Mouse (Mus musculus): ENCODE results near the gene Sox6.
A peak's percentile ranks its signal among the peaks of the same experiment; 100 is the strongest.

Gene Sox6

DNA sequence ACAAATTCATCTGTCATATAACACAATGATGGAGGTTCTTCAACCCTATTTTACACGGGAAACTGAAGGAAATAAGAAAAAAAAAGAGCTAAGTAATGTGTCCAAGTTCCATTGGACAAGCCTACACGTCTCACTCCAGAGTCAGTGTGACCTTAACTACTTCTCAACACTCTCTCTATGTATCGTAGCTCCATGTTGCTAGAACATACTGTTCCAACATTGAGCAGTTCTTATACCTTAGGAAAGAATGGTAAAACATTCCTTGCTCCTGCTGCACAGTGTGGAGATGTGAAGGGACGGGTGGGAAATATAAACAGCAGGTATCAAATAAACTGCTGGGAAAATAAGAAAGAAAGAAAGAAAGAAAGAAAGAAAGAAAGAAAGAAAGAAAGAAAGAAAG lies 209.3 kb downstream of the Sox6 start:
- no peak for DNase-seq

GRCm38 (mm10) chr7:115825295-115825694 lies 213.3 kb downstream of the Sox6 start:
- DNase-seq = no peak

- DNase-seq = no peak
Measured at GRCm38 (mm10) chr7:115824621-115825256, 213.9 kb downstream of the Sox6 start.

DNA sequence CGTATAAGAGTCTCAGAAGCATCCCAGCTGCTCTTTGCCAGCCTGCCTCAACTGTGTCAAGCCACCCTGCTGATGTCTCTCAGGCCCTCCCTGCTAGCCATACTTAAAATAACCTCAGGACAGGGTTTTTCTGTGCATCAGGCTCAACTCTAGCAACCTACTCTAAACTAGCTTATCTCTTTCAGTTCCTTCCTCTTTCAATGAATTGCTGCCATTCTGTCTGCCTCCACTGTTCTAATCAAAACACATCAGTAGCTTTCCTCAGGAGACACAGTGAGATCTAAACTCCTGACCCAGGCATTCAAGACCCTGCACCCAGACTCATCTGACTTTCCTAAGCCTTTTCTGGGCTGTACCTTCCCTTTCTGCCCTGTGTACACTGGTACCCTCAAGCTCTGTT lies 219.5 kb downstream of the Sox6 start:
- DNase-seq = no peak

- DNase-seq = no peak
Measured at GRCm38 (mm10) chr7:115803256-115803655, 235.3 kb downstream of the Sox6 start.

DNA sequence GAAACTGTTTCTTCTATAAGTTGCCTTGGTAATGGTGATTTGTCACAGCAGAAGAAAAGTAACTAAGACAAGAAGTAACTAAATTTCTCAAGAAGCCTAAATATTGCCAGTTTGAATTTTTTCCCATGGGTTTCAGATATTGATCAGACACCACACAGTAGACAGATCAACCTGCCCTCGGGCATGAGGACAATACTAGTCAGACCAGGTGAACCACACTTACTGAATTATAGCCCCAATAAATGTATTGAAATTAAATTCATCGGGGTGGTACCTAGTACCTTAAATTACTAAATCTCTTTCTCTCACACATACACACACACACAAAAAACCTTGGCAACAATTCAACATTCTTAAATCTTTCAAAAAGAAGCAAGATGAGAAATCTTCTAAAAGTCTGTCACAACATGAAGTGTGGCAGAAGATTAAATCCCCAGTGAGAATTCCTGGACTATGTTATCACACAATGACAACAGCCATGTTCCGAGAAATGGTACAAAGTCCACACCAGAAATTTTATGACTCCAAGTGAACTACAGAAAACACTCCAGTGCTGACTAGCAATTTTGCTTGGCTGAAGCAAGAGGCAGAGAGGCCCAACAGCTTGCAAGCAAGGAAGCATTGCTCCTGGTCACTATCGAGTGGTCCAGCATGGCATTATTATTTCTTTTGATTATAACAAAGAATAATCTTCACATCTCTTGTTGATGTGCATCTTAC lies 244.3 kb downstream of the Sox6 start:
- DNase-seq = peak in 1 of 2 experiments; percentile 18

DNA sequence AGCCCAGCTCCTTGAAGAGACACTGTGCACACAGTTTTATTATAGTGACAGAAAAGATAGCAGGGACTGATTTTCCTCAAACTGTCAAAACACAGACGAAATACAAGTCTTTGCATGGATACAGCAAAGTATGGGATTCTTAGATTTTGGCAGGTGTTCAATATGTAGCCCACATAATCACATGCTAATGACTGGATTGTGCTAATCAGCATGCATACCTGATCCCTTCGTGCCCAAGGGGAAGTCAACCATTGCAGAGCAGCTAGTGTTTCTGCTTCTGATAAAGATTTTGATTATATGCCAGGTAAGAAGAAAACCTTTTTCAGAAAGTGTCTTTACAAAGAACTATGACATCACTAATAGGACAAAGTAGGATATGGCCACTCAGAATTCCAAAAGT lies 245.8 kb downstream of the Sox6 start:
- DNase-seq = peak in 1 of 2 experiments; percentile 37

DNA sequence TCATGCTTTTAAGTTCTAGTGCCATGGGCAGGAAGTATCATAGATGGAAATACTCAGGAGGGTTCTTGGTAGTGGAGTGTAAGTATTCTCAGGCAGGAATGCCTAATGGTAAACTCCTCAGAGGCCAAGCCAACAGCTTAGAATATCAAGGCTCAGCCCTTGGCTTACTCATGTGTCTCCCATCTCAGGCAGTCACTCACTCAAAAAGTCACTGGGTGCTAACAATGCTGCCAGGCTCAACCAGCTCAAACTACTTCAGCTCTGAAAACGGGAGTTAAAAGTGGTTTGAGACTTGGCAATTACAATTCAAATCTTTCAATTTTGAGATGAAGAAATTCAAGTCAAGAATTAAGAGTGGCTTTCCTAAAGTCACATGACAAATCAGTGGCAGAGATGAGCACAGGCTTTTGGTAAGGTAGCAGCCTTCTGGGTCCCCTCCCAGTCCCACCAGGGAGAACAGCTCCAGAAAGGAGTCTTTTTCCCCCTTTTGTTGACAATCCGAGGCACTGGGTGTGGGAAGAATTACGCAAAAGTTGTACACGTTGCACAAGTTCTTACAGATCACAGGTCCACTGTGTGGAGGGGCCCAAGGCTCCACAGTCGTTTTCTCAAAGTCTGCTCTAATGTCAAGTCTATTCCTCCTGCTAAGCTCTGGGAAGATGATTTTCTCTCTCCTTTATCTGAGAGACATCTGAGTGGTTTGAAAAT lies 249.3 kb downstream of the Sox6 start:
- DNase-seq = no peak

DNA sequence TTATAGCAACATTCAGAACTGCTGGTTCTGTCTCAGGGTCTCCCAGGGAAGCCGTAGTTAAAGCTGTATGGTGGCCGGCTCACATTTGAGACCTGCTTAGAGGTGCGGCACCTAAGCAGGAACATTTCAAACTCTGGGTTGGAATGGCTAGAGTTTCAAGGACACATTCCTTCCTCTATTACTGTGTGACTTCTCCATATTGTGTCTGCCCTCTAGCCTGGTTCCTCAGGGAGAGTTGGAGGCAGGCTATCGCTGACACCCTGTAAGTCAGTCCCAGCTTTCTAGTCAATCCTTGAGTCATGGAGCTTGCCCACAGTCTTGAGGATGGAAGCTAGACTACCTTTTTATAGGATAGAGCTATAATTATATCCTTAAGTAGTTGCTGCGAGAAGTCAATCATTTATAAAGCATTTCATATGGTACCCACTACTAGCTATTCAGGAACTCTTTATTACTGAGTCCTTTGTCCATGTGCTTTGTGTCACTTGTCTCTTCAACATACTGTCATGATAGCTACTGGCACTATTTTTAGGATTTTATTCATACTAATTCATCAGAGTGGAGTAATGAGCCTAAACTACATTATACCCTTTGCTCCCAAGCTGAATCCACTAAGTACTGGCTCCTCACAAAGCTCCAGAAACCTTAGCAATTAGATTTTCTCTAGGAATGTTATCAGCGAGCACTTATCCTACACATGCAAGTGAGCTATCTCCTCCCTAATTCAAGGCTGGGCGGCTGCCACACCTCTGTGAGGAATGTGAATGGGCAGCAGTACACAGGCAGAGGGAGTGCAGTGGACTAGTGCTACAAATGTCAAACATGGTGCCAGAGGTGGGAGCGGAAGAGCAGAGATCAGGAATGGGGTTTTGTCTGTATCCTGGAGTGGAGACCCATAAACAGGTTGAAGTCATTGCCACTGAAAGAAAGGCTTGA lies 254.3 kb downstream of the Sox6 start:
- DNase-seq = no peak

- DNase-seq = no peak
Measured at GRCm38 (mm10) chr7:115780148-115780547, 258.4 kb downstream of the Sox6 start.

DNA sequence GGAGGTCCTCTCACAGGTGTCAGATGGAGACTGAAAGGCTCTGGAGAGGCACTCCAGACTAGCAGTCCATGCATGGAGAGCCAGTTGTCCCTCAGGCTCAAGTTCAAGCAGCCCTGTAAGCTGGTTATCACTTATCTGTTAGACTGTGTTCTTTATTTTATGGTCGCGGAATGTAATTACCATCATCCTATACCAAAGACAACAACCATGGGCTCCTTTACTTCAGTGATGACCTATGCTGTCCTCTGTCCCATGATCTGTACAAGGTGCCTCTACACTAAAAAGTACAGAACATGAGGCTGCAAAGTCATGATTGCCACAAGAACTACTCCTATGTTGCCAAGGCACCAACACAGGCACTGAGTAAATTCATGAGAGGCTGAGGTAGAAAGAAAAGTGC lies 259.1 kb downstream of the Sox6 start:
- DNase-seq = no peak

DNA sequence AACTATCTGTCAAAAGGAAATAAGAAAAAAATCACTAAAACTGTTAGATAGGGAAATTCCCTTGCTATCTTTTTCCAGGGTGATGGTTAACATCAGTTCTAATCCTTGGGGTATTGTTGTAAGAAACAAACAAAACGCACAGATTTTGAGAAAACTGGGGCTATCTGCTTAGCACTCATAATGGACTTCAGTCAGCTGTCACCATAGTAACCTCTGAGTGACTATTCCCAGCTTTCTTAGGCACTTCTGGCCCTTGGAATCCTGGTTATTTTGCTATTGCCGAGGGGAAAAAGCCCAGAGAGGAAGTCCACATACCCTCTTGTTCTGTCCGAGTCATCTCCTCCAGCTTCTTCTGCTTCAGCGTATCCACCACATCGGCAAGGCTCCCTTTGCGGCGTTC lies 261.9 kb downstream of the Sox6 start:
- no peak for DNase-seq

GRCm38 (mm10) chr7:115776324-115776723 lies 262.3 kb downstream of the Sox6 start:
- DNase-seq = no peak

DNA sequence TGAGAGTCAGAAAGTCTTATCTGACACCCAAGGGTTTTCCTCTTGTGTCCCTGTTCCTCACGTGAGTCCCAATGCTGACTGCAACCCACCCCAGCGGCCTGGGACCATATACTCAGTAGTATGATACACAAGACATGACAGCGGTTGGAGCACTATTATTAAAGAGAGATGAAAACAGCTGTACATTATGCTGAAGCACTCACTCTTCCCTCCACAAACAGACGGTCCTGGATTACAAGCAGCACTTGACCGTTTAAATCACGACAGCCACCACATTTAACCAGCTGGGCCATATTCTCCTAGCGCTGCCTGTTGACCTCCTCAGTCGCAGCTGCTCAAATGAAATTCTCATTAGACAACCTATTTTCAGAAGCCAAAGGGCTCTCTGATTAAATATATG lies 272.3 kb downstream of the Sox6 start:
- DNase-seq = no peak

DNA sequence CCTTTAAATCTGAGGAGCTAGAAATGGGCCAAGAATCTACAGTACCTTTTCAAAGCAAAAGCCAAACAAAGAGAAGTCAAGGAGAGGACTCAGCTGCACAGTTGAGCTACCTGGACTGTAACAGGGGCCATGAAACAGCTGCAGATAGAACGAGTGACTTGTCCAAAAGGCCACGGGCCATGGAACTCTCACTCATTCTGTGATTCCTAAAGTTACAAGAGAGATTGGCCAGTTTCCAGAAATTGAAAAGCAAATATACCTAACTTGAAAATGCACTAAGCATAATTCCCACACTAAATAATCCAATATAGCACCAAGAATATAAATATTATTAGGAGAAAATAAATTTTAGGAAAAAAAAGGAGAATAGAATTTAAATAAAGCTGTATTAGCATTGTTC lies 274.7 kb downstream of the Sox6 start:
- DNase-seq = no peak

DNA sequence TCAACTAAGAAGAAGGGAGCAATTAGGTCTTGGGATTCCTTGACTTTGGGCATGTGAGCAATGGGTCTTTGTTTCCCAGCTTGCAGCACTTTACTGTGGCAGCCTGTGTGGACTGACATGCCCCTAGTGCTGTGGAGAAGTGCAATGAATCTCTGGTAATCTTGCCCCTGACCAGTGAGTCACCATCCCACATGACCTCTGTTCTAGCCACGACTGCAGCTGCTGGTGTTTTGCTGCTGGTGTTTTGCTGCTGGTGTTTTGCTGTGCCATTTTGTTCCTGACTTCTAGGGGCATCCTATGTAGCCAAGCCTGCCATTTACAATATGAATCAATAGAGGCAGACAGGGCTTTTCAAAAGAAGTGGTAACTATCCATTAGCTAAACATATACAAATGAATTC lies 280.4 kb downstream of the Sox6 start:
- DNase-seq = no peak

DNA sequence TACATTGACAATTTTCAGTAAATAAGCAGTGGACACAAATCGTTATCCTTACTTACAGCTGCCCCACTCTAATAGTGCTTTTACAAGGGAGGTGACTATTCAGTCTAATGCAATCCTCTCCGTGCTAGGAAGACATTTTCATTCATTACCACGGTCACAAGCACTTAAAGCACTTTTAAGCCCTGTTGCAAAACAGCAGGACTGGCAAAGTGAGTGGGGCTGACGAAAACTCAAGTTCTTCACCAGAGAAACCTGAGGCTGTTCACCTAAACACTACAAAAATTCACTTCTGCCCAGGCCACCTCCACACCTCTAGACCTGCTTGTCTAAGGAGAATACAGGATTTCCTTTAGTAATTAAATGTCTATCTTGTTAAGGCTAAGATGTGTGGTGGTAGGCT lies 283.3 kb downstream of the Sox6 start:
- no peak for DNase-seq

GRCm38 (mm10) chr7:115754216-115754615 lies 284.4 kb downstream of the Sox6 start:
- no peak for DNase-seq

DNA sequence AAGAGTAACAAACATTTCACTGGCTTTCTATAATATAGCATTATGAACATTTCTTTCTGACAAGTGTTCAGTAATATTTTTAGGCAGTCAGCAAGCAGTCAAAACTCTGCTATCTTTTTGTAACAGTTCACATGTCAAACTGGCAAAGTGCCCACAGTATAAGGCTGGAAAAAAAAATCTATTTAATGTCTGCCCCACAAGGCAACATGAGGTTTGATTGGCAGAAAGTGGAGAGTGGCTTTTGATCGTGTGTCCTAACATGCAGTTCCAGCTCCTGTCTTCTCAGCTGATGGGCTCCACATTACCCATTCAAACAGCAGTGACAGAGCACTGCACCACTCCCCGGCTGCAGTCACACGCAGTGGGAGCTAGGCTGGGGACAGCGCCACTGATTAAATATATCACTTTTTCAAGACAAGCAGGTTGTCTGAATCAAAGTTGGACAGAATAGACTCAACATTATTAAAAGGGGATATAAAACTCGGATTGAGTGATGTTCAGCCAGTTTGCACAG lies 286.4 kb downstream of the Sox6 start:
- DNase-seq = no peak

DNA sequence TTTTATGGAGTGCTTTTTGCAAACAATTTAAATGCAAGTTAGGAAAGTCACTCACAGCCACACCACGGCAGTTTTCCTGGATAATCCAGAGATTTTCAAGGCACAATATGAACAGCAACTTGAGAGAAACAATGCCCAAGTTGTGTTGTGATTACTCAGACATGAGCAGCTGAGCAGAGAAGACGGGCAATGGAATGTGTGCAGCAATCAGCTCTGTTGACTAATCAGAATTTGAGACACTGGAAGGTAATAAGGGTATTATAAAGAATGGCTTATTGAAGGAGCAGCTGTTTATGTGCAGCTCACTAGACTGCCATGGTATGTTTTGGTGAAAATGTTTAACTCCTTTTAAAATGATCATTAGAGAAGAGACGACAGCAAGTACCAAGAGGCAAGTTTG lies 287.5 kb downstream of the Sox6 start:
- no peak for DNase-seq

DNA sequence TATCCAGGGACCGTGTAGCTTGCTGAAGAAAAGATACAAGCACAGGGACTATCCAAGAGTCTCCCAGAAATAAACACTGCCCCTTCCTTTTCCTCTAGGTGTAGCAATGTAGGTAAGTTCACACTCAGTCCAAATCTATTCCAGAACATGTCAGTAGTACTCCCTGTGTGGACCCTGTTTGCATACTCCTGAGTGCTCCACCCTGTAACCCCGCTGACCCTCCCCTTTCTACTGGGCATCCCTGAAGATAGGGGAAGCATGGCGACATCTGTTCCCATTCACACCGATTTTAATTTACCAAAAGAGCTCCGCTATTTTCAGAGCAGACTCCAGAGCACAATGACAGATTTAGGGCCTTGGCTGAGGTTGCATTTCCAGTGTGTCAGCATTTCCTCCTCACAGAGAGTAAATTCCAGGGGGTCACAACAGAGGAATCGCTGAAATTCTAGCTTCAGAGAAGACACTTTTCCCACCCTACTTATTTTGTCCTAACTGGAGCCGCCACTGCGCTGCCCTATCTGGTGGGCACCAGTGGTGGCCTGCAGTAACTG lies 288.2 kb downstream of the Sox6 start:
- no peak for DNase-seq

GRCm38 (mm10) chr7:115747541-115747940 lies 291.1 kb downstream of the Sox6 start:
- DNase-seq = no peak

Data from kidney, adult 8-10 months (tissue).